Mouse (Mus musculus) adrenal gland, adult 18-20 months (tissue): ENCODE measurements around the gene Zfp46. TPM values are rescaled to one million over a fixed set of nuclear protein-coding genes. Genes with fewer than 3 reads are reported as not detected.

Source experiments
- DNase-seq, 2 experiments: peaks; one replicate each; pipeline ENCODE4 v3.0.0; 2021 to 2022; ENCODE audit warnings: low spot score in 2 of 2
- total RNA-seq, 2 experiments: library from RNA; stranded (reverse); gene quantifications; 1 replicate in 1 of 2; 2 replicates in 1 of 2; pipeline ENCODE4 v1.2.3; 2021

Gene Zfp46
- total RNA-seq, 2 experiments from 2014 or later = 15.5 to 17.2 TPM

DNA sequence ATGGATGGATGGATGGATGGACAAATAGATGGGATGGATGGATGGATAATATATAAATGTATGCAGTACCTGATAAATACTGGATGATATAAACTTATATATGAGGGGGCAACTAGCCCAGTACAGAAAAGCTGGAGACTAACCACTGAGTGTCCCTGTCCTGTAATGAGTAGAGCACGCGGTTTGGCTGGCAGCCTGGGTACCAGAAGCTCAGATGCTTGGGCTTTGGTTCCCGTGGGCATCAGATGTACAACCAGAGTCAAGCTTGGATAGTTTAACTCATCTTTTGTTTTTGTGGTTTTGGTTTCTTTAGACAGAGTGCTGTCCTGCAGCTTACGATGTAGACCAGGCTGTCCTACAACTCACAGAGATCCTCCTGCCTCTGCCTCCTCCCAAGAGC is 20.9 kb upstream of the Zfp46 start:
- no peak for DNase-seq

DNA sequence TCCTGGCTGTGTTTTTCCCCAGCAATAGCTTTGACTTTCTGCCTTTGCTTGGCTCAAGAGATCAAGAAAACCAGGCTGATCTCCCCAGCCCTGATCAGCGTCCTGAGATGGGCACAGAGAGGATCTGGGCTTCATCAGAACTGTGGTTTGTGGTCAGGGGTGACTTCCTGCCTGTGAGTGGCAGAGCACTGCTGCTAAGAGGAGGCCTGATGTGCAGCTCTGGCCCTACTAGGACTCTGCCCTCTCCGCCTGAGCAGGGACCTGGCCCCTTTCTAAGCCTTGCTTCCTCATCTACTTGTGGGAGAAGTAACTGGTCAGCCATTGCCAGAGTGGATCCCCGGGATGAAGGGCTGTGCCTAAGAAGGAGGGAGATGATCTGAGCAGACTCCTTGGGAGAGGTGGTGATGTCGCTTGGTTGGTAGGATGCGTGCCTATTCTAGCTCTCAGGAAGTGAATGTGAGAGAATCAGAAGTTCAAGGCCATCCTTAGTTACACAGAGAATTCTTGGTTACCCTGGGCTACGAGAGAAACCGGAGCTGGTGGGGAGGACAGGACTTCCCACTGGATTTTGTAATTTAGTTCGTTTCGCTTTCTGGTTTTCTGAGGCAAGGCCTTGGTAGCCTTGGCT is 17.7 kb upstream of the Zfp46 start:
- no peak for DNase-seq

- no peak for DNase-seq
Observed at GRCm38 (mm10) chr4:136268912-136269311, 15.6 kb upstream of the Zfp46 start.

GRCm38 (mm10) chr4:136270648-136271047 is 13.8 kb upstream of the Zfp46 start:
- no peak for DNase-seq

DNA sequence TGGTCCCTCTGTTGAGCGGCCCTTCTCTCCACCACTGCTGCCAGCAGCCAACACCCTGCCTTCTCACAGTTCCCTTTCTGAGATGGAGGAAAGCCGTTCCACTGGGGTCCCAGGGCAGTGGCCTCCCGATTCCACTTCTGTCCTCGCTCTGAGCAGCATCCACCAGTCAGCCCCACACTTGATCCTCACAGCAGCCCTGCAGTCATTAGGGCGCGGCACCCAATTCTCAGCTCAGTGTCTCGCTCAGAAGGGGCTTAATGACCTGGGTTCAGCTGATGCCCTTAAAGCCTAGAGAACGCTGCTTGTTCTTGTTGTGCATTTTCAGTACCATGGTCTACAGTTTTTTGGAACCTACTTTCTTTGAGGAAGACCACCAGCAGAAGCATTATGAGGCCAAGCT is 3.4 kb upstream of the Zfp46 start:
- no peak for DNase-seq

GRCm38 (mm10) chr4:136281611-136282010 is 2.9 kb upstream of the Zfp46 start:
- no peak for DNase-seq

DNA sequence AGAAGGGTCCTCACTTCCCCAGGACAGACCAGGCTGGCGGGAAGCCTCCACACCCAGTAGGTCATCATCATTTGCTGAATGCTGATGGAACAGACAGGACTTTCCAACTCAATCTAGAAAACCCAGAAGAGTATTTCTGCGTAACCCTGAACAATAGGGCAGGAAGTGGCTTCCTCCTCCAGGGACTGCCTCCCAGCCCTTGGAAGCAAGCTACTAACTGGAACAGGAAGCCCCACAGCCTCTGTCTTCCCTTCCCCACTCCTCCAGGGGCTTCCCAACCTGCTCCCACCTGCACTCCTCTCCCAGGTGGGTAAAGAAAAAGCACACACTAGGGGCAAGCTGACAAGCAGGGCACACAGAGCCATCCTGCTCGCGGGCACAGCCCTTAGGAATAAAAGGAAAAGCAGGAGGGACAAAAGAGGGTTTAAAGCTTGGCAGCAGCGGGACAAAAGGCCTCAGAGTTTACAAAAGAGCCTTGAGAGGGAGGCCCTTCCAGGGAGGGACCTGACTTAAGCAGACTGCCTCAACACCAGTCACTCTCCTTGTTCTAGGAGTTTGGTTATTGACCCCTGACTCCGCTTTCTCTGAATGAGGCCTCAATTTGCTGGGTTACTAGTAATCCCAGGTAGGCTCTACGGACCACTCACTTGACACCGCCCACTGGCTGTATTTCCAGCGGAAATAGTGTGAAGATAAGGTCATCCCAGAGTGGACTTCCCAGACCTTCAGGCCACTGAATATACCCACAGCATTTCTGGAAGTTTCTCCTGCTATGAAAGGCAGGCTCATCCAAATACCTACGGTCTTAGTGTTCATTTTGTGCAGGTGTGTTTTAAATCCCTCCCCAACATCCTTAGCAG is 1.6 kb upstream of the Zfp46 start:
- no peak for DNase-seq

- DNase-seq = no peak
Observed at GRCm38 (mm10) chr4:136283783-136284182, 700 bp upstream of the Zfp46 start.

DNA sequence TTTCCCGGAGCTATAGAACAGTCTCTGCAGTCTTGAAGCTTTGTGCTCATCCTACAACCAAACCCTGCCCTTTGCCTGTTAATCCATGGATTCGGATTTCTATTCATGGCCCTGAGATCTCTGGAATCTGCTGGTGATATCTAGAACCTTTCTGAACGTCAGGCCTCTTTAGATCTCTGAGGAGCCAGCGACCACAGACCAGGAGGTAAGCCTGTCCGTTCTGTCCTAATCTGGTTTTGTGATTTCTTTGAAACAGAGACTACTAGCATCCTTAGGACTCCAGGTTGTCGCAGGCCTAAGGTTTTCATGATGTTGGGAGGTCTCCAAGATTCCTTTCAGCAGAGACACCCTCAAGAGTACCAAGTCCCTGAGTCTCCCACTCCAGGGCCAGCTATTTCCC is 408 bp downstream of the Zfp46 start:
- no peak for DNase-seq

GRCm38 (mm10) chr4:136285348-136285810 is 896 bp downstream of the Zfp46 start:
- DNase-seq = peak; percentile 83 to 84

DNA sequence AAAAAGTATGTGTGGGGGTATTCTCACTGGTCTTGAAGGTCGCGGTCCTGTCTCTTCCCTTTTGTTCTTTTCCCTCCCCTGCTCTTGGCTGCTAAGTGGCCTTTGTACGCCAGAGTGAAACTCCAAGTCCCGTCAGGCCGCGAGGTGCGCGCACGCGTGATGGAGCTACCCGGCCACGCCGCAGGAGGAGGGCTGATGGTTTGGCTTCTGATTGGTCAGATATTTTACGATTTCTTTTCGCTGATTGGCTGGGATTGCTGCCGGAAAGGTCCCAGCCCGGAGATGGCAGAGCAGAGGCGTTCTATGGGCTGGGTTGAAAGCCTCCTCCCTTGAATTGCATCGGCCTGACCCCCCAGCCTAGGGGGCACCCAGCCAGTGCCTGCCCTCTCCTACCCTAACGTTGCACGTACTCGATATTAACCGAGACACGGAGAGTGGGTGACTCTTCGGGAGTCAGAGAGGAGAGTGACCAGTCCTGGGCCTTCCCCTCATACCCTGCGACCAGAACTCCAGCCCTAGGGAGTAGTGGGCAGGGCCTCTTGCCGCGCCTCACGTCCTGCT is 1.4 kb downstream of the Zfp46 start:
- DNase-seq = peak; percentile 85 to 87

DNA sequence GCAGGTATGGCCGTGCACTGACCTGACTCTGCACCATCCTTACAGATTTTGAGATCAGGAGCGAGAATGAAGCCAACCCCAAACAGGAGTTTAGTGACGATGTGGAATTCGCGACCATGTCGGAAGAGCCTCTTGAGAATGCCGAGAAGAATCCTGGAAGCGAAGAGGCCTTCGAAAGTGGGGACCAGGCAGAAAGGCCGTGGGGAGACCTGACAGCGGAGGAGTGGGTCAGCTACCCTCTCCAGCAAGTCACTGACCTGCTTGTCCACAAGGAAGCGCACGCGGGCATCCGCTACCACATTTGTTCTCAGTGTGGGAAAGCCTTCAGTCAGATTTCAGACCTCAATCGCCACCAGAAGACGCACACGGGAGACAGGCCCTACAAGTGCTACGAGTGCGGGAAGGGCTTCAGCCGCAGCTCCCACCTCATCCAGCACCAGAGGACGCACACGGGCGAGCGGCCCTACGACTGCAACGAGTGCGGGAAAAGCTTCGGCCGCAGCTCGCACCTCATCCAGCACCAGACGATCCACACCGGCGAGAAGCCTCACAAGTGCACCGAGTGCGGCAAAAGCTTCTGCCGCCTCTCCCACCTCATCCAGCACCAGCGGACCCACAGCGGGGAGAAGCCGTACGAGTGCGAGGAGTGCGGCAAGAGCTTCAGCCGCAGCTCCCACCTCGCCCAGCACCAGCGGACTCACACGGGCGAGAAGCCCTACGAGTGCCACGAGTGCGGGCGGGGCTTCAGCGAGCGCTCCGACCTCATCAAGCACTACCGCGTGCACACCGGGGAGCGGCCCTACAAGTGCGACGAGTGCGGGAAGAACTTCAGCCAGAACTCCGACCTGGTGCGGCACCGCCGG is 5.7 kb downstream of the Zfp46 start:
- DNase-seq = no peak

- DNase-seq = no peak
Observed at GRCm38 (mm10) chr4:136290781-136291595, 6.5 kb downstream of the Zfp46 start.

- no peak for DNase-seq
Observed at GRCm38 (mm10) chr4:136291692-136292091, 7.2 kb downstream of the Zfp46 start.

DNA sequence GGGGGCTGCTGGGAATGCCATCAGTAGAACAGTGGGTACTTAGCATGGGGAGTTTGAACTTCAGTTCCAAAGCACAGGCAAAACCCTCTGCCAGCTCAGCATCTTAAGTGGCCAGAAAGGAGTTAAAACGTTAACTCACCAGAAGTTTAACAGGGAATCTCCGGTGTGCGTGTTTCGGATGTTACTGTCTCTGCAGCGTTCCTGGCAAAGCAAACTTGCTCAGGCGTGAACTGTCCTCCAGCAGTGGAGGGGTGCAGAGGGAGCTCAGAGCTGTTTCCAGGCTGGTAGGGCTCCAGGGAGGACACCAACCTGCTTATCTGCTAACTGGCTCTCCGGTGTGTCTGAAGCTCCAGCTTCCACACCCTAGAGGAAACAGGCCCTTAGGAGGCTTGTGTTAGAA is 11.5 kb downstream of the Zfp46 start:
- no peak for DNase-seq

- no peak for DNase-seq
Observed at GRCm38 (mm10) chr4:136302462-136302861, 18.0 kb downstream of the Zfp46 start.

- DNase-seq = no peak
Observed at GRCm38 (mm10) chr4:136304181-136304580, 19.7 kb downstream of the Zfp46 start.

DNA sequence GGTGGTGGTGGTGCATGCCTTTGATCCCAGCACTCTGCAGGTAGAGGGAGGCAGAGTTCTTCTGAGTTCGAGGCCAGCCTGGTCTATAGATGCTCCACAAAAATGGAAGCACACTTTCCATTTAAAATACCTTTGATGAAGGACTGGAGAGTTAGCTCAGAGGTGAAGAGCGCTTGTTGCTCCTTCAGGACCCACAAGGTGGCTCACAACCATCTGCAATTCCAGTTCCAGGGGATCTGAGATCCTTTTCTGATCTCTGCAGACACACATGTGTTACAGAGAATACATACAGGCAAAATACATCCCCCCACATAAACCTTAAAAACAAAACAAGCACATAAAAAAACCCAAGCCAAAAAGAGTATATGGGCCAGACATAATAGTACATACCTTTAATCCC is 23.9 kb downstream of the Zfp46 start:
- DNase-seq = no peak

DNA sequence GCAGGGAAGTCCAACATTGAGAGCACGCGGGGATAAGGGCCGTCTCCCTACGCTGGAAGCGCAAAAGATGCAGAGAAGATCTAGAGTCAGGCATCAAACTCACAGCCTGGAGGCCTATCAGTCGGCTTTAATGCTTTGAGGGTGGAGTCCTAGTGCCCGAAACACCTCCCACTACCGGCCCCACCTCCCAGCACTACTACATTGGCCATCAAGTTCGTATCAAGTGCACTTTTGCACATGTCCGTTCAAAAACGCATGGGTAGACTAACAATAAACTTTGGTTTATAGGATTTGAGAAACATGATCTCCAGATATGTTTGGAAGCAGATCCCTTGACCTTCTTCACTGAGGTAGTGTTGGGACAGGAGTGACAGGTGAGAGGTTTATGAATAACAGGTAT is 25.3 kb downstream of the Zfp46 start:
- DNase-seq = peak; percentile 36 to 44
